Mouse (Mus musculus) central nervous system, embryonic 18 days (tissue): ENCODE results near the gene Iglon5. TPM values are rescaled to one million over a fixed set of nuclear protein-coding genes. Genes with fewer than 3 reads are reported as not detected.

Experiments
- polyA plus RNA-seq: library from polyadenylated mRNA; depleted of rRNA; stranded (reverse); fragments of >200 nt; gene quantifications from 2 replicates; pipeline ENCODE4 v1.2.3, GENCODE M21; 2012; rRNA removed

Gene Iglon5
- 67.3 and 80.8 TPM in 2 replicates for polyA plus RNA-seq

DNA sequence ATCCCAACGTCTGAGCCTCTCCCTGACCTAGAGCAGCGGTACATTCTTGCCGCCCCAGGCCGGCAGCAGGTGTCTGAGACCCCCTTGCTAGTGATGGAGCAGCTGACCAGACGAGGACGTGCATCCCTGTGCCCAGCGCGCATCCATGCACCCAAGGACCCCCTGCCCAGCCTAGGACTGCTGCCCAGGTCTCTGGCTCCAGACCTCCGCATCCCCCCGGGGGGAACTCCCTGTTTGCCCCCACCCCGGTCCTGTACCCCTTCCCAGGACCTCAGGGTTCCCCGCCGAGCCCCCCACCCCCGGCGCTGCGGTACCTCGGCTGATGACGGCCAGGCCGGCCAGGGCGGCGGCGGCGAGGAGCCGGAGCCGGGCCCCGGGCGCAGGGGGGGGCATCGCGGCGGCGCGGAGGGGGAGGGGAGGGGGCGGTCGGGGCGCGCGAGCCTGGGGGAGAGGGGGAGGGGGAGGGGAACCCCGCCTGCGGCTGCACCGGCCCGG is at the start of gene Iglon5:
Gene Iglon5 (minus strand): TSS at position 445 of the 495 bp plus-strand sequence.

DNA sequence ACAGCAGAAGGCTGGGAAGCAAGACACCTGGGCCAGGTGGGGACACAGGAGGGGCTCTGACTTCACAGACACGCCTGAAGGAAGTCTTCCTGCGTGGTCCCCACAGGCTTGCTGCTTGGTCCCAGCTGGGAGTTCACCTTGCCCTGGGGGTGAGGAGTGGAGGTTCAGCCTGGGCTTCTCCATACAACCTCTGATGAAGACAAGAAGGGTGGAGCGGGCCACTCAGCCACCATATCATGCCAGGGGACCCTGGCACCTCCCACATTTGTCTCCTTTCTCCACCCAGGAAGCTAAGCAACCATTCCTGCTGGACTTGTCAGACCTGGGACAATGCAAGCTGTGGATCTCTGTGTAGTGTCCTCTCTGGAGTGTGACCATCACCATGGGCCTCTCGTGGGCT is 27.0 kb downstream of the Iglon5 start, which contains the start of gene Vsig10l:
Gene Vsig10l (plus strand): TSS at position 301 of the 400 bp plus-strand sequence.

DNA sequence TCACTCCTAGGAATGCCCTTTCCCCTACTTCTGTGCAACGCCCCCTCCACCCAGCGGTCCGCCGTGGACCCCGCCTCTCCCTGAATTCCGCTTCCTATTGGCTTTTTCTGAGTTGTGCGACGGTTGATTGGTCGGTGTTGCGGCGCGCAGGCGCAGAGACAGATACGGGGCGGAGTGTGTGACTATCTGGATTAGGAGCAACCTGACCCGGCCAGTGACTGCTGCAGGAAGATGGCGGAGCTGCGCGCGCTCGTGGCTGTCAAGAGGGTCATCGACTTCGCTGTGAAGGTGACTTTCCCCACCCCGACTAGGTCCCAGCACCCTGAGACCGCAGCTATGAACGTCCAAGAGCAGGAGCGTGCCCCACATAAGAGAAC is 46.0 kb downstream of the Iglon5 start, which contains the start of the genes Etfb and Gm45233:
Gene Etfb (plus strand): TSS at position 167 of the 377 bp plus-strand sequence.
Gene Gm45233 (plus strand): TSS at position 212 of the 377 bp plus-strand sequence.

DNA sequence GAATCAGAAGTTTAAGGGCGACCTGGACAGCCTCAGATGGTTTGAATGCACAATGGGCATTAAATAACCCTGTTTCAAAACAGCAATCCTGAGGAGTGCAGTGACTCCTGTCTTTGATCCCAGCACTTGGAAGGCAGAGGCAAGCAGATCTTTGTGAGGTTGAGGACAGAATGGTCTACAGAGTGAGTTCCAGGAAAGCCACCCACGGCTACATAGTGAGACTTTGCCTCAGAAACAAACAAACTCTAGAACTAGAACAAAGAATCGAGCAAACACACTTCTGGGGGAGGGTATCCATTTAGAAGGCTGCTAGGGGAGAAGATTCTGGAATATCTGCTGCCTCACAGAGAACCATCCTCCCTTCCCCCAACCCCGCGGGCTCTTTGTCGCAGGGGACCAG is 49.4 kb downstream of the Iglon5 start, which contains the start of gene Cldnd2:
Gene Cldnd2 (plus strand): TSS at position 301 of the 400 bp plus-strand sequence.

DNA sequence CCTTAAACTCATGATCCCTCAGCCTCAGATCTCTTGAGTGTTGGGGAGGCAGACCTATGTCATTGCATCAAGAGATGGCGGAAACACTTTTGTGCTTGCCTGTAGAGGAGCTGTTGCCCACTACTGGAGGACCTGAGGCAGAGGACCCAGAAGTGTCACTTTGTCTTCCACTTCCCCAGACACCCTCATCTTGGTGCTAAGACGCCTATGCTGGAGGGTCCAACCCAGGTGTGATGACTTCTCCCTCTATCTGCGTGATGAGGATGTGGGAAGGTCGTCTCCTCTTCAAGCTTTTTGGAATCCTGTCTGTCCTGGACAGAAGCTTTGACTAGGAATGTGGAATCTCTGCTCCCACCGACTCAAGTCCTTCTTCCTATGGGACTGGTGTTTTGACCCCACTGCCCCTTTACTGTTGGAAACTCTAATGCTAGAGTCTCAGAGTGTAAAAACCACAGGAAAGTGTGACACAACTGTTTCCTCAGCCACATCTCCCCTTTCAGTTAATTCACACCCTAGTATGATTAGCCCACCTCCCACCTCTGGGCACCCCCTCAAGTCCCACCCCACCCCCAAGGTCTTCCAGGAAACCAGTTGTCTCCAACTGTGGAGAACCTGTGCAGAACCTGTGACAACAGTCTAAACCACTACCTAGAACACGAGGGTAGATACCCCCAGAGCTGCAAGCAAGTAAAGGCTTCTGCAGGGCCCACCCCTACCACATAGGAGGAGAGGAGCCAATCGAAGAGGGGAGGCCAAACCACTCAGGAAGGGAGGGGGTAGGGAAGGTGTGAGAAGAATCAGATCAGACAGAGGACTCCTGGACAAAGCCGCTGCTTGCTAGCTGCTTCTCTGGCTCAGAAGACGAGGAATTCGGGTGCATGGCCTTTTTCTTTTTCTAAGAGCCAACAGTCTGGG is 53.3 kb downstream of the Iglon5 start, which contains the start of gene Nkg7:
Gene Nkg7 (plus strand): TSS at position 733 of the 915 bp plus-strand sequence.

DNA sequence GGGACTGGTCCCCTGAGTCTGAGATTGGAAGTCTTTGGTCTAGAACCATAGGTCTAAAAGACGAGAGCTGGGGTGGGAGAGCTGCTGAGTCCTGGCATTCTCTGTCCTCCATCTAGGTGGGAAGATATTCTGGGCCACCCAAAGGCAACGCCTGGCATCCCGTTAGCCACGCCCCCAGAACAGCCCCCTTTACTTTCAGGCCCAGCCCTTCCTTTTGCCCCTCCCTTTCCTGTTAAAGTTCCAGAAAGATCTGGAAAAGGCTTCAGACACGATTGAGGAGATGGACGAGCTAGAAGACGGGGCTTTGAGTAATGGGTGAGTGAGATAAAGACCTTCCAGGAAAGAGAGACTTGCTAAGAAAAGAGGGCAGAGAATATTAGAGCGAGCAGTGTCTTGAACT is 62.5 kb downstream of the Iglon5 start, which contains the start of gene Lim2:
Gene Lim2 (plus strand): TSS at position 265 of the 400 bp plus-strand sequence.

Other genes with a start within 250 kb of the Iglon5 start
- gene Zfp715, start 176.8 kb downstream of the Iglon5 start, polyA plus RNA-seq: 21.3 and 23.2 TPM in 2 replicates
- 0.08 and 0.11 TPM in 2 replicates for gene Siglecf, start 138.7 kb downstream of the Iglon5 start, polyA plus RNA-seq
- gene Siglecg, start 81.9 kb downstream of the Iglon5 start, polyA plus RNA-seq: 0.03 and 0.21 TPM in 2 replicates
- not detected in 2 replicates for gene Lim2, start 62.4 kb downstream of the Iglon5 start, polyA plus RNA-seq
- gene Nkg7, start 53.0 kb downstream of the Iglon5 start, polyA plus RNA-seq: 0.08 TPM in 1 of 2 replicates, not detected in the other
- not detected in 2 replicates for gene Cldnd2, start 49.3 kb downstream of the Iglon5 start, polyA plus RNA-seq
- 67.2 and 78.6 TPM in 2 replicates for gene Etfb, start 46.0 kb downstream of the Iglon5 start, polyA plus RNA-seq
- 1.2 and 1.4 TPM in 2 replicates for gene Gm45233, start 45.9 kb downstream of the Iglon5 start, polyA plus RNA-seq
- 7.7 and 9.7 TPM in 2 replicates for gene Vsig10l, start 26.9 kb downstream of the Iglon5 start, polyA plus RNA-seq
- gene 4931406B18Rik, start 15.9 kb upstream of the Iglon5 start, polyA plus RNA-seq: not detected in 2 replicates
- 0.93 and 1.6 TPM in 2 replicates for gene Cd33, start 54.4 kb upstream of the Iglon5 start, polyA plus RNA-seq
- gene Zfp658, start 72.2 kb upstream of the Iglon5 start, polyA plus RNA-seq: 13.1 and 13.3 TPM in 2 replicates
- 8.7 and 9.2 TPM in 2 replicates for gene Zfp719, start 89.5 kb upstream of the Iglon5 start, polyA plus RNA-seq
- gene Zfp819, start 117.1 kb upstream of the Iglon5 start, polyA plus RNA-seq: 0.27 and 0.33 TPM in 2 replicates
- 0.03 and 0.08 TPM in 2 replicates for gene Ceacam18, start 144.6 kb upstream of the Iglon5 start, polyA plus RNA-seq
- gene Siglece, start 170.1 kb upstream of the Iglon5 start, polyA plus RNA-seq: 0.16 and 0.19 TPM in 2 replicates
- 26.2 and 27.5 TPM in 2 replicates for gene Ctu1, start 181.9 kb upstream of the Iglon5 start, polyA plus RNA-seq
- 0.08 TPM in 1 of 2 replicates, not detected in the other for gene Klk14, start 200.3 kb upstream of the Iglon5 start, polyA plus RNA-seq
- gene Klk13, start 222.5 kb upstream of the Iglon5 start, polyA plus RNA-seq: 0.07 and 0.16 TPM in 2 replicates